17 mouse cellular contexts compared by ENCODE assay signal in the genomic region with DNA sequence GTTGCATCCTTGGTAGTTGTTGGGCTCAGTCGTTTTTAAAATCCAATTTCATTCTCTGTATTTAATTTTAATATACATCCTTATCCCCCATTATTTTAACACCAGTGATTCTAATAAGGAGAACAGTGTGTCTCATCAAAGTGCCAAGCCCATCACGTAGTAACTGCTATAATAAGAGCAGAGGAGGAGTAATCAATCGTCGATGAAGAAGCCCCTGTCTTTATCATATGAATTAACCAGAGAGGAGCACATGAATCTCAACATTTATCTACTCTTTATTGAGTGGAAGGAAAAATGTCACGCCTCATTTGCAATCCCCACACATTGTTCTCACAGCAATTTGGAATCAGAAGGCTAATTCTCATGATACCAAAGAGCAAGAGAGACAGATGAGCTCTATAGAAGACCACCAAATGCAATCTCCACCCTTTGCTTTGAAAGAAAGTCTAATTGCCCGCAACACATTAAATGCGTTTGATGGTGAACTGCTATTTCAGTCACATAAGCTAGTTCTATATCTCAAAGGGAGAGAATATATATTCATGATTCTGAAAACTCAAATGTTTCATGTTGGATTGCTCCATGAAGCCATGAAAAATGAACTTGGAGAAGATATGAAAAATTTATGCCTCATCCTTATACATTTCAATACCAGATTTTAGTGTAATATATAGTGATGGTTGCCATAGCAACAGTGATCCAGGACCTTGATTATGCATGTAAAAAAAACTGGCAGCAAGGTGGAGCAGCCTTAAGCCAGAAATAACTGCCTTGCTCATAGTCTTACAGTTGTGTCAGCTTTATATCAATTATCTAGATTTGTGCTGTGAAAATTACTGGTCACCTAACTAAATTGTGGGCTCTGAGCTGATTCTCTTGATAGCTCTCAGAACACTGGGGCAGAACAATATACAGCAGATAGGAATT.
A peak's percentile ranks its signal among the peaks of the same experiment; 100 is the strongest.
DNase-seq lines count a peak whose midpoint lies in the region; ATAC-seq and TF ChIP-seq lines count a peak whose summit lies in the region.
"Had no signal": no experiment of that assay in that cellular context is flagged by ENCODE, and none has a peak within 500 bp of the region (broad histone marks: within the 10 kb centered on the region; RNA-seq: fewer than 3 reads in every experiment).

No protein-coding gene starts in this region.

- 65% methylated on average over 7 of the region's 7 CpGs for WGBS in forebrain, embryonic 15.5 days
- WGBS in midbrain, embryonic 15.5 days, result 55% methylated on average over 7 of the region's 7 CpGs

- peak overlapping the region; percentile 70 for H3K27ac ChIP-seq in layer of hippocampus, adult 2 months
- peak overlapping the region; percentile 56 for H3K27ac ChIP-seq in forebrain, embryonic 15.5 days (replicated peaks)
- peak overlapping the region; percentile 10; the same call in 1 of the 2 replicates for H3K27ac ChIP-seq in midbrain, embryonic 15.5 days
- H3K27ac ChIP-seq: embryonic facial prominence, embryonic 13.5 days; kidney, postnatal 0 days; limb, embryonic 15.5 days had no signal

- no peaks in the 10 kb centered on the region for H3K36me3 ChIP-seq in forebrain, embryonic 15.5 days
- no peaks in the 10 kb centered on the region for H3K36me3 ChIP-seq in midbrain, embryonic 15.5 days (replicated peaks)
- H3K36me3 ChIP-seq: embryonic facial prominence, embryonic 13.5 days; limb, embryonic 15.5 days had no signal

- intact Hi-C loops in heart, postnatal 36 days (cut with DNase I), result no loop called here

- no peaks in the 10 kb centered on the region for H3K27me3 ChIP-seq in forebrain, embryonic 15.5 days
- H3K27me3 ChIP-seq in midbrain, embryonic 15.5 days (replicated peaks), result no peaks in the 10 kb centered on the region; the same call in 1 of the 2 replicates
- H3K27me3 ChIP-seq: limb, embryonic 15.5 days had no signal

- H3K4me3 ChIP-seq in layer of hippocampus, adult 2 months, result no peak overlapping the region
- H3K4me3 ChIP-seq in forebrain, embryonic 15.5 days, result no peak overlapping the region
- no peak overlapping the region for H3K4me3 ChIP-seq in midbrain, embryonic 15.5 days
- H3K4me3 ChIP-seq: embryonic facial prominence, embryonic 13.5 days; limb, embryonic 15.5 days had no signal

- H3K4me1 ChIP-seq in forebrain, embryonic 15.5 days, result no peaks in the 10 kb centered on the region
- no peaks in the 10 kb centered on the region for H3K4me1 ChIP-seq in midbrain, embryonic 15.5 days
- H3K4me1 ChIP-seq: embryonic facial prominence, embryonic 13.5 days; limb, embryonic 15.5 days had no signal

- no peak for DNase-seq in layer of hippocampus, adult 2 months (ENCODE audit: low spot score in 2 of 2)
- no peak for DNase-seq in layer of hippocampus, postnatal 25 days (ENCODE audit: extremely low spot score in 1 of 2, low spot score in 1 of 2)
- peak; percentile 68 for DNase-seq in brain, embryonic 14.5 days (ENCODE audit: low read depth)
- no peak for DNase-seq in spleen, adult 12 weeks (ENCODE audit: low spot score)
- DNase-seq in heart, postnatal 36 days, result no peak
- DNase-seq: cerebellum, adult 8-10 months; kidney, adult 11 months; layer of hippocampus, postnatal 36 days; liver, postnatal 0 days; lung, postnatal 14 days; right cerebral cortex, postnatal 25 days; thymus, adult 2 months had no signal

- H3K4me2 ChIP-seq in forebrain, embryonic 15.5 days (replicated peaks), result no peak overlapping the region
- H3K4me2 ChIP-seq in midbrain, embryonic 15.5 days, result no peak overlapping the region
- H3K4me2 ChIP-seq: embryonic facial prominence, embryonic 13.5 days; limb, embryonic 15.5 days had no signal

- ATAC-seq in forebrain, embryonic 15.5 days (replicated peaks), result peak; percentile 67
- ATAC-seq in midbrain, embryonic 15.5 days (replicated peaks), result peak; percentile 76
- ATAC-seq: liver, postnatal 0 days had no signal

- H3K9ac ChIP-seq in forebrain, embryonic 15.5 days (replicated peaks), result no peak overlapping the region
- H3K9ac ChIP-seq in midbrain, embryonic 15.5 days, result no peak overlapping the region
- H3K9ac ChIP-seq: embryonic facial prominence, embryonic 13.5 days; limb, embryonic 15.5 days; liver, postnatal 0 days had no signal

- no peak for TF ChIP-seq CTCF in layer of hippocampus, adult 2 months (conservative IDR thresholded peaks at IDR 0.05)
- no peak for TF ChIP-seq CTCF in brain, embryonic 14.5 days (IDR thresholded peaks at IDR 0.05; ENCODE audit: borderline replicate concordance, extremely low read depth, insufficient read depth, insufficient read length)

- no peak for TF ChIP-seq POLR2A in brain, embryonic 14.5 days (IDR thresholded peaks at IDR 0.05; ENCODE audit: borderline replicate concordance, extremely low read depth, insufficient read depth, insufficient read length, poor library complexity, severe bottlenecking)

- H3K9me3 ChIP-seq in forebrain, embryonic 15.5 days, result no peaks in the 10 kb centered on the region
- no peaks in the 10 kb centered on the region for H3K9me3 ChIP-seq in midbrain, embryonic 15.5 days
- H3K9me3 ChIP-seq: embryonic facial prominence, embryonic 13.5 days; limb, embryonic 15.5 days had no signal

Comparison
In these comparisons a context has a peak if more than half of its experiments do, and no peak if none do; other contexts are left out.
1. H3K27ac ChIP-seq: peak in every context shown above with its lines; median percentile 70 in layer of hippocampus, adult 2 months; 56 in forebrain, embryonic 15.5 days; 10 in midbrain, embryonic 15.5 days.